Mouse (Mus musculus): ENCODE data around the gene Ctu2. TPM values are rescaled to one million over a fixed set of nuclear protein-coding genes. Genes with fewer than 3 reads are reported as not detected.

Ctu2 gene
- total RNA-seq, 2 experiments from 2014 or later: 7.7 to 16.2 TPM

DNA sequence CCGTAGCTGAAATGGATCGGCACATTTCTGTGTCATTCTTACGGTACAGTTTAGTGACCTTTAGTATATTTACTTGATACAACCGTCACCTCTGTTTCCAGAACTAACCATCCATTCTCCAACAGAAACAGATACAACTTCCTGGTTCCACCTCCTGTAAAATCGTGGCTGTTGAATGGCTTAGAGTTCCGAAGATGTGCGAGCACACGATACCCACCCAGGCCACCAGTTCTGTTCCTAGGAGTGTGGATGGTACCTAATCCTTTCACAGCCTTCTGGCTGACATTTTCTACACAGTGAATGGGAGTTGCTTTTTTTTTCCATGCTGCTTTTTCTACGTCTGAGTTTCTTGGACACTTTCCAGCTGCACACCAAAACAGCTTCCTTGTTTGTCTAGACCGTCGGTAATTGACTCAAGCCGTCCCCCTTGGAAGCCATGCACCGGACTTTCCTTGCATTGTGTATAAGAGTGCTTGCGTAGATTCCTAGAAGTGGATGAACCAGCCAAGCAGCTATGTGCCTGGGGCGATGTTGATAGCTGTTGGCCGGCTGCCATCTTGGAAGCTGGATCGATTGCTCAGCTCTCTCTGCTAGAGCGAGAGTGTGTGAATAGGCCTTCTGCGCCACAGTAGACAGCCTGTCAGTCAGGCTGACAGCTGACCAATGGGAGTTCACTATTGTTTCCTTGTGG is 31.7 kb upstream of the Ctu2 start:
- ATAC-seq (ENCODE audit: poor library complexity, severe bottlenecking): peak; percentile 43

- ATAC-seq (ENCODE audit: poor library complexity, severe bottlenecking): no peak
These were observed 30.7 kb upstream of the Ctu2 start for GRCm38 (mm10) chr8:122445203-122445602.

GRCm38 (mm10) chr8:122451161-122451703 is 24.7 kb upstream of the Ctu2 start:
- ATAC-seq (ENCODE audit: poor library complexity, severe bottlenecking): no peak

DNA sequence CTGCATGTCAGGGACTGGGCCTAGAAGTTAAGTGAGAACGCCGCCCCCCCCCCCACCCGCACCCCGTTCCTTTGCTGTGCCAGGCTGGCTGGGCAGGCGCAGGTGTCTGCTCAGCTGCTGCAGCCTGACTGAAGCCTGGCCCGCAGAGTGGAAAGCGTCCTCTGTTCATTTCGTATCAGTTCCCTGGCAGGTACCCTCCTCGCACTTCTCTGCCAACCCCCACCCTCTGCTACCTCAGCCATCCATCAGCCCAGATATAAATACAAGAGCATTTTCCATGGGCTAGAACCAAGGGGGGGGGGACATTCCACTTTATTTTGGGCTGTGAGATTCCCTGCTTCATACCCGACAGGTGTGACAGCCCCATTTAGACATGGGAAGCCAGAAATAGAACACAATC is 23.8 kb upstream of the Ctu2 start:
- ATAC-seq (ENCODE audit: poor library complexity, severe bottlenecking): no peak

DNA sequence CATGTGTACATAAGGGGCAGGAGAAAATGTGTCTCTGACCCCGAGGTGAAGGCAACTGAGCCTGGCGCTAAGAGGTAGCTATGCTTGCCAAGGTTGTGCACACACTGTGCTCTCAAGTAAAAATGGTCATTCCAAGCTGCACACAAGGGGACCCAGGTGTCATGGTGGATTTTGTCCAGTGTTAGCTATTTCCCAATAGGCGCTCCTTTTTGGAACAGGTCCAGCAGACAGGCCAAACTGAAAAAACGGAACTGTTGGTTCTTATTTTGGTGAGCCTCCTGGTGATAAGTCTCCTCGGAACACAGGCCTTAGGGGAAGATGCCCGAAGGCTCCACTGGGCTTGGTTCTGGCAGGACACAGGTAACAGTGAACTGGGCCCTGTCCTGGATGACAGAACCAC is 21.5 kb upstream of the Ctu2 start:
- peak; percentile 39 for ATAC-seq (ENCODE audit: poor library complexity, severe bottlenecking)

DNA sequence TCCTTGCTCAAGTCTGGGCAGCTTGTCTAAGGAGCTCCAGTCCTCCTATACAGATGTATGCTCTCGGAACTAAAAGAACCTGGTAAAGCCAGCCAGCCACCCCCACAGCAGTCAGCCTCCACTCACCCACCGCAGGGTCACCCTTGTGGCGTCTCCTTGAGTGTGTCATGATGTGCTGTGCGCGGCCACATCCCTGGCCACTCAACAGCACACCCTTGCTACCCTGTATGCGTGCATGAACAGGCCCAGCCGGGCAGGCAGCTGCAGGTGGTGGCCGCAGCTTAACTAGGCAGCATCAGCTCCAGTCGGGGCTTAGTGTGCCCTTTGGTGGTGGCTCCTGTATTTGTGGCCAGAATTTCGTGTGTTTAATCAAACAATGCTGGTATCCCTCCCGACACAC is 18.8 kb upstream of the Ctu2 start:
- no peak for ATAC-seq (ENCODE audit: poor library complexity, severe bottlenecking)

DNA sequence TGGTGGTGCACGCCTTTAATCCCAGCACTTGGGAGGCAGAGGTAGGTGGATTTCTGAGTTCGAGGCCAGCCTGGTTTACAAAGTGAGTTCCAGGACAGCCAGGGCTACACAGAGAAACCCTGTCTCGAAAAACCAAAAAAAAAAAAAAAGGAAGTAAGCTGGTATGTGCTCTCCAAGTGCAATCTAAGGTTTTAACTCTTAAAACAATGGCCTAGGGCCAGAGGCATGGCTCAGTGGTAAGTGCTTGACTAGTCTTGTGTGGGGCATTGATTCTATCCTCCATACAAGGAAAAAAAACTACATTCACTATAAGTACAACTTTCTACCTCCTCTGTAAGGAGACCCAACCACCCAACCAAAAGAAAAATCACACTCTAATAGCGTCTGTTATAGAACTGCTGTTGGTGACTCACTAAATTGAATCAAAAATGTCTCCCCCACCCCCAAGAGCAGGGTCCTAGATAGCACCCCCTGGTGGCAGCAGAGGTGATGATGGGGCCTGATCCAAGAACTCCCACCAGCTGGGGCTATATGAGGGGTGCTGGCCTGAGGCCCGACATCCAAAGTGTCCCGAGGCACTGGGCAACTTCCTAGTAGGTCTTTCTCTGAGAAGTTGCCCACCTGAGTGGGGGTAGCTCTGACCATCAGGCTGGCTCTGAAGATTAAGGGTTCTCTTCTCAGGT is 16.6 kb upstream of the Ctu2 start:
- no peak for ATAC-seq (ENCODE audit: poor library complexity, severe bottlenecking)

DNA sequence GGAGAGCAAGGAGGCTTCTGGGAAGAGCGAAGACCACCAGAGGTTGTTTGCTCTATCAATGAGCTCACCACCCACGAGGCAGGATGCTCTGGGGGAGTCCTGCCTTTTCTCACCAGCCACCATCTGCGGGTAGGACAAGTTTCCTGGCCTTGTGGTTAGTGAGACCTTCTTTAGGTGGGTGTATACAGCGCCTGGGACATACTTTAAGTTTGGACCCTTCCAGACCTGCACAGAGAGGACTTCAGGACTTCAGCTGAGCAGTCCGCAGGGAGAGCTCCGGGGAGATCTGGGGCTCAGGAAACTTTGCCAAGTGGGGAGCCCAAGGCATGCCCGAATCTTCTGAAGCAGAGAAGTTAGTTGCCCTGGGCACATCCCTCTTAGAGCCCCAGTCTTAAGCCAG is 16.0 kb upstream of the Ctu2 start:
- no peak for ATAC-seq (ENCODE audit: poor library complexity, severe bottlenecking)

GRCm38 (mm10) chr8:122460524-122461472 is 15.1 kb upstream of the Ctu2 start, which contains the start of gene Snai3:
Gene Snai3 (minus strand): TSS chr8:122460733.
- ATAC-seq (ENCODE audit: poor library complexity, severe bottlenecking): peak; percentile 64

- ATAC-seq (ENCODE audit: poor library complexity, severe bottlenecking): no peak
These were observed 14.3 kb upstream of the Ctu2 start for GRCm38 (mm10) chr8:122461473-122462148.

DNA sequence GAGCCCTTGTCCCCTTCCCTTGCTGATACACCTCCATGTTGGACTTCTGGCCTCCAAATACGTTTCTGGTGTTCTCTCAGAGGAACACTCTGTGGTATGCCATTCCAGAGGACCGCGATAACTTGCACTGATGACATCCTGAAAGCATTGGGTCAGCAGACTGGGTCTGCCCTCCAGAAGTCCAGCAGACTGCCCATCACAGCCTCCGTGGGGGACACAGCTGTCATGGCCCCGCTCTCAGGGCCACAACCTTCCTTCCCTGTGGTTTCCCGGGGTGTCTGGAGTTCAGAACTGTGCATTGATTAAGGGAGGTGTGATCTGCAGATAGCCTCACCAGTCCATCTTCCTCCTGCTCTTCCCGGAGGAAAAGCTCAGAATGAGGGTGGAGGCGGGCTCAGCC is 13.4 kb upstream of the Ctu2 start:
- ATAC-seq (ENCODE audit: poor library complexity, severe bottlenecking): no peak

GRCm38 (mm10) chr8:122463651-122464640 is 12.0 kb upstream of the Ctu2 start:
- ATAC-seq (ENCODE audit: poor library complexity, severe bottlenecking): peak; percentile 43

- ATAC-seq (ENCODE audit: poor library complexity, severe bottlenecking): no peak
These were observed 11.0 kb upstream of the Ctu2 start for GRCm38 (mm10) chr8:122464985-122465384.

DNA sequence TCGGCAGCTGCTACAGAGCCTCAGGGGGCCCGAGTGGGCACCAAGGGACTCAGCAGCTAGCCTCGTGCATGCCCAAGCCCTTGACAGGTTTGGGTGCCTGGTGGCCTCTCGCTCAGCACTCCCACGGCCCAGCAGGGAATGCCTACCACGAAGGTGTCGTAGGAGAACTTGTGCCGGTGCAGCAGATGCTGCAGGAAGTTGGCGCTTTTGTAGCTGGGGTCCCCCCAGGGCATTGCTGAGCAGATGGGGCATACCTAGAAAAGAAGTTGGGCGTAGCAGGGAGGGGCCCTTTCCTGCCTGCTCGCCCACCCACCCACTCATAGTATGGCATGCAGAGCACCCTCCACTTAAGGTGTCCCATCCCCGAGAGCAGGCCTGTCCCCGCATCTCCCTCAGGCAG is 8.1 kb upstream of the Ctu2 start:
- ATAC-seq (ENCODE audit: poor library complexity, severe bottlenecking): no peak

DNA sequence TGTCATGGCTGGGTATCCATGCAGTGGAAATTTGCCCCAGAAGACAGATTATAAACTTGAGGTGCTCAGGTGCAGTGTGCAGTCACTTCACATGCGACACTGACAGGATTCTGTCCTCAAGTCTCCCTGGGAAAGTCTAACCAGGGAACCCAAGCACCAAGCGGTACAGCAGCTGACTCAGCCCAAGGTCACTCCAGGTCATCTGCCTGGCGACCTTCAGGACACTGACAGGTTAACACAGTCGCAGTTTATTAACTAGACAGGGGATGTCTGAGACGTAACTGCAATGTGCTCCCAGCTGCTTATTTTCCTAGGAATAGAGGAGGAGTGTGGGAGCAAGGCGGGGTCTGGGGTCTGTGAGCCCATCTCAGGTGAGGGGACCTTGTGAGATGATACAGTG is 6.5 kb upstream of the Ctu2 start:
- no peak for ATAC-seq (ENCODE audit: poor library complexity, severe bottlenecking)

- ATAC-seq (ENCODE audit: poor library complexity, severe bottlenecking): peak; percentile 23; the same call in 1 of the 2 replicates
These were observed 6.0 kb upstream of the Ctu2 start for GRCm38 (mm10) chr8:122469965-122470364.

DNA sequence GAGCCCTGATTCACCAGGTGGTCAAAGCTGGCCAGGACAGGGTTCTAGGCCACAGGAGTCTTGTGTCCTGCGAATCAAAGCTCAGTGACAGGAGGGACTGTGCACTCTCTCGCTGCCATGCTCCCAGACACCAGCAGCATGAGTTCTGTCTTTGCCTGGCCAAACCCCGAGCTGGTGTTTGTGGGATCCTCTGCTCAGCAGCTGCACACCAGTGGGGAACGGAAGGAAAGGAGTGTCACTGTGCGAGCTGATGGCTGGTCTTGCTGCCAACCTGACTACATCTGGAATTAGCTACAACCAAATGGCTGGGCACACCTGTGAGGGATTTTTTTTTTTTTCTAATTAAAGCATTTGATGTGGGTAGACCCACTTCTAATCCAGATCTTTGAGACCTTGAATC is 5.3 kb upstream of the Ctu2 start:
- ATAC-seq (ENCODE audit: poor library complexity, severe bottlenecking): no peak

DNA sequence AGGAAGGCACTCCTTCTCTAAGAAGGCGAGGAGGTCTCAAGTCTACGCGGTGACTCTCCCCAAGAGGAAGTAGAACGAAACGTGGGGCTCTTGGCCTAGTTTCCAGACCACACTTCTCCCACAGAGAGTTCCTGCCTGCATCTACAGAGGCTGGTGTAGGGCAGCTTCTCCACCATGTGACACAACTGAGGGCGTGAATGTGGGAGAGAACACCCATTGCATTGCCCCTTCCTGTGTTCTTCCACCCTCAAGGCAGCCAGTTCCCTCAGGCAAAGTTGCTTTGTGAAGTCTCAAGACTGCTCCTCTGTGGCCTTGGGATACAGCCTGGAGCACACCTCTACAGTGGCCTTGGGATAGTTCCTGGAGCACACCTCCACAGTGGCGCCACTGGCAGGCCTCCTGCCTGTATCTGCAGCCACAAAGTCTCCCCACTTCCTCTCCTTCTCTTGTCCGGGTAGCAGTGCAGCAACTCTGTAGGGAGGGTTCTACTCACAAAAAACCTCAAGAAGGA is 2.0 kb upstream of the Ctu2 start:
- peak; percentile 66 for ATAC-seq (ENCODE audit: poor library complexity, severe bottlenecking)

DNA sequence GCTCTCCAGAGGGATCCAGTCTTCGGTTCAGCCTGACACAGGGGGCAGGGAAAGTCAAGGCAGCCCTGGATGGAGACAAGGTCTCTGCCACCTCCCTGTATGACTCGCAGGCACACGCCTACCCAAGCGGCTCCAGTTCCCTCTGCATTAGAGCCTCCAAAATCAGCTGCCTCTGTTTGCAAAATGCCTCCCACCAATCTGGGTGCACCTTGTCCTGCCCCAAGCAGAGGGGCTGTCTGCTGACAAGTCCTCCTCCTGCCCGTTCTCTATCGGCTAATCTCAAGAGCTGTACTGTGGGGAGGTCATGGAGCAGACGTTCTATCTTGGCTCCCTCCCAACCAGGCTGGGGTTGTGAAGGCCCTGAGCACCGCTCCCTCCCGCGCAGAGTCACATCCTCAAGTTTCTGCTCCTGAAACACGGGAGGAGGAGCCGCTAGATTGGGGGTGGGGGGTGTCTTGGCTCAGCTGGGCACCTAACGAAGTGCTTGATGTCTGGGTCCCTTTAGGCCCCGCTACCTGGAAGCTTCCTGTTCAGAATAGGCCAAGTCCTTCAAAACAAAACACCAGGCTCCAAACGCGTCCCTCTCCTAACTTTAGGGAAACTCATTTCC is 887 bp upstream of the Ctu2 start:
- ATAC-seq (ENCODE audit: poor library complexity, severe bottlenecking): 0 out of 2 replicates have a peak, but pooled peaks have one; percentile 2
